Comparison of ENCODE assay signal across 10 mouse cellular contexts in genomic region chr2:68430493-68430892, GRCm38 (mm10). TPM values are rescaled to one million over a fixed set of nuclear protein-coding genes. Genes with fewer than 3 reads are reported as not detected.
DNase-seq lines count a peak whose midpoint lies in the region; ATAC-seq and TF ChIP-seq lines count a peak whose summit lies in the region.
"Had no signal": no experiment of that assay in that cellular context is flagged by ENCODE, and none has a peak within 500 bp of the region (broad histone marks: within the 10 kb centered on the region; RNA-seq: fewer than 3 reads in every experiment).

No protein-coding gene starts in this region.

- ATAC-seq in hindbrain, postnatal 0 days: no peak
- no peak for ATAC-seq in hindbrain, embryonic 16.5 days
- ATAC-seq in heart, embryonic 16.5 days (replicated peaks; ENCODE audit: extremely low read depth, insufficient read depth, low FRiP score): peak; percentile 72
- no peak for ATAC-seq in midbrain, embryonic 14.5 days (ENCODE audit: low FRiP score, low TSS enrichment)
- ATAC-seq in neural tube, embryonic 15.5 days (ENCODE audit: low FRiP score): no peak

- TF ChIP-seq CTCF in hindbrain, postnatal 0 days (IDR thresholded peaks at IDR 0.05; ENCODE audit: low read depth): peak; percentile 41; the same call in 1 of the 2 replicates

- H3K4me3 ChIP-seq in hindbrain, postnatal 0 days (ENCODE audit: low read length): no peak overlapping the region
- H3K4me3 ChIP-seq in hindbrain, embryonic 16.5 days (ENCODE audit: low read length): no peak overlapping the region
- H3K4me3 ChIP-seq in heart, embryonic 16.5 days (ENCODE audit: low read length): no peak overlapping the region
- no peak overlapping the region for H3K4me3 ChIP-seq in midbrain, embryonic 14.5 days (replicated peaks; ENCODE audit: low read depth, low read length)
- no peak overlapping the region for H3K4me3 ChIP-seq in neural tube, embryonic 15.5 days (replicated peaks)
- H3K4me3 ChIP-seq: megakaryocyte, embryonic 14.5 days had no signal

- no peak overlapping the region for H3K4me2 ChIP-seq in hindbrain, postnatal 0 days (ENCODE audit: low read depth, low read length)
- no peak overlapping the region for H3K4me2 ChIP-seq in hindbrain, embryonic 16.5 days (ENCODE audit: low read length)
- peak overlapping the region; percentile 56 for H3K4me2 ChIP-seq in heart, embryonic 16.5 days (ENCODE audit: low read depth, low read length)
- no peak overlapping the region for H3K4me2 ChIP-seq in midbrain, embryonic 14.5 days (ENCODE audit: low read length)
- no peak overlapping the region for H3K4me2 ChIP-seq in neural tube, embryonic 15.5 days

- H3K9me3 ChIP-seq in hindbrain, postnatal 0 days (ENCODE audit: low read length): no peaks in the 10 kb centered on the region
- H3K9me3 ChIP-seq in hindbrain, embryonic 16.5 days (ENCODE audit: control insufficient read depth, low read length): no peaks in the 10 kb centered on the region
- H3K9me3 ChIP-seq in heart, embryonic 16.5 days (replicated peaks; ENCODE audit: control insufficient read depth, low read length): no peaks in the 10 kb centered on the region
- no peaks in the 10 kb centered on the region for H3K9me3 ChIP-seq in midbrain, embryonic 14.5 days (ENCODE audit: control insufficient read depth, low read length)
- H3K9me3 ChIP-seq in neural tube, embryonic 15.5 days (replicated peaks): no peaks in the 10 kb centered on the region

- no peaks in the 10 kb centered on the region for H3K27me3 ChIP-seq in hindbrain, postnatal 0 days (ENCODE audit: insufficient read depth, low read length)
- no peaks in the 10 kb centered on the region for H3K27me3 ChIP-seq in hindbrain, embryonic 16.5 days (replicated peaks; ENCODE audit: control insufficient read depth, insufficient read depth, low read length)
- no peaks in the 10 kb centered on the region for H3K27me3 ChIP-seq in heart, embryonic 16.5 days (ENCODE audit: control insufficient read depth, insufficient read depth, low read length)
- no peaks in the 10 kb centered on the region for H3K27me3 ChIP-seq in midbrain, embryonic 14.5 days (ENCODE audit: control insufficient read depth, insufficient read depth, low read length)
- H3K27me3 ChIP-seq in neural tube, embryonic 15.5 days (replicated peaks): no peaks in the 10 kb centered on the region

- DNase-seq in hindbrain, postnatal 0 days (ENCODE audit: low spot score): no peak
- peak; percentile 12 for DNase-seq in ES-CJ7 (ENCODE audit: low read depth, low spot score)
- peak; percentile 88 for DNase-seq in naive thymus-derived CD4-positive, alpha-beta T cell, adult 2 months (ENCODE audit: low read depth)
- DNase-seq in left cerebral cortex, postnatal 25 days (ENCODE audit: low spot score in 2 of 2): no peak
- no peak for DNase-seq in midbrain, embryonic 14.5 days
- DNase-seq: cerebellum, adult 8-10 months had no signal

- no peaks in the 10 kb centered on the region for H3K36me3 ChIP-seq in hindbrain, postnatal 0 days (ENCODE audit: insufficient read depth, low read length)
- H3K36me3 ChIP-seq in hindbrain, embryonic 16.5 days (ENCODE audit: control insufficient read depth, insufficient read depth, low read length): no peaks in the 10 kb centered on the region
- 0 out of 2 replicates have a peak, but pooled peaks cover 3% of the 10 kb centered on the region for H3K36me3 ChIP-seq in heart, embryonic 16.5 days (ENCODE audit: control insufficient read depth, insufficient read depth)
- no peaks in the 10 kb centered on the region for H3K36me3 ChIP-seq in midbrain, embryonic 14.5 days (ENCODE audit: control insufficient read depth, insufficient read depth, low read length)
- H3K36me3 ChIP-seq in neural tube, embryonic 15.5 days: no peaks in the 10 kb centered on the region

- intact Hi-C loops in left cerebral cortex, postnatal 25 days (cut with DNase I): no loop called here

- 88% methylated on average over 5 of the region's 5 CpGs for WGBS in hindbrain, postnatal 0 days
- WGBS in hindbrain, embryonic 16.5 days: 90% methylated on average over 5 of the region's 5 CpGs
- WGBS in heart, embryonic 16.5 days: 31% methylated on average over 5 of the region's 5 CpGs
- WGBS in midbrain, embryonic 14.5 days: 93% methylated on average over 5 of the region's 5 CpGs
- WGBS in neural tube, embryonic 15.5 days: 92% methylated on average over 5 of the region's 5 CpGs

- H3K4me1 ChIP-seq in hindbrain, postnatal 0 days (ENCODE audit: insufficient read depth, low read length): 0 out of 2 replicates have a peak, but pooled peaks cover 3% of the 10 kb centered on the region
- H3K4me1 ChIP-seq in hindbrain, embryonic 16.5 days (ENCODE audit: control insufficient read depth, insufficient read depth, low read depth, low read length): peaks cover 2% of the 10 kb centered on the region; the same call in 1 of the 2 replicates
- peaks cover 72% of the 10 kb centered on the region for H3K4me1 ChIP-seq in heart, embryonic 16.5 days (ENCODE audit: control insufficient read depth, insufficient read depth, low read length)
- peaks cover 10% of the 10 kb centered on the region; the same call in 1 of the 2 replicates for H3K4me1 ChIP-seq in midbrain, embryonic 14.5 days (ENCODE audit: control insufficient read depth, insufficient read depth, low read length)
- peaks cover 12% of the 10 kb centered on the region for H3K4me1 ChIP-seq in neural tube, embryonic 15.5 days
- H3K4me1 ChIP-seq: megakaryocyte, embryonic 14.5 days had no signal

- no peak overlapping the region for H3K27ac ChIP-seq in hindbrain, postnatal 0 days
- H3K27ac ChIP-seq in hindbrain, embryonic 16.5 days (ENCODE audit: low read depth, low read length): no peak overlapping the region
- H3K27ac ChIP-seq in heart, embryonic 16.5 days (ENCODE audit: low read length): peak overlapping the region; percentile 97
- H3K27ac ChIP-seq in midbrain, embryonic 14.5 days (replicated peaks; ENCODE audit: low read depth, low read length): no peak overlapping the region
- H3K27ac ChIP-seq in neural tube, embryonic 15.5 days (replicated peaks): no peak overlapping the region

- H3K9ac ChIP-seq in hindbrain, postnatal 0 days (replicated peaks; ENCODE audit: low read length): no peak overlapping the region
- H3K9ac ChIP-seq in hindbrain, embryonic 16.5 days (ENCODE audit: low read depth, low read length): no peak overlapping the region
- H3K9ac ChIP-seq in heart, embryonic 16.5 days (ENCODE audit: low read length): peak overlapping the region; percentile 43; the same call in 1 of the 2 replicates
- no peak overlapping the region for H3K9ac ChIP-seq in midbrain, embryonic 14.5 days (replicated peaks; ENCODE audit: low read length)
- H3K9ac ChIP-seq in neural tube, embryonic 15.5 days (replicated peaks): no peak overlapping the region

RNA-seq across cellular contexts. Expression of gene Stk39, which starts 41.6 kb away (rescaled TPM):
- total RNA-seq in hindbrain, postnatal 0 days (2014; rRNA removed): 24.2 and 30.8 TPM in 2 replicates
- polyA plus RNA-seq in hindbrain, postnatal 0 days (2015; fragmentation: Nextera tagmentation; extraction: Ambion mirVana): 38.4 and 40.2 TPM in 2 replicates
- polyA plus RNA-seq in hindbrain, embryonic 16.5 days (2015; fragmentation: Nextera tagmentation; extraction: Ambion mirVana): 25.1 and 30.3 TPM in 2 replicates
- polyA plus RNA-seq in heart, embryonic 16.5 days (2015; fragmentation: Nextera tagmentation; extraction: Ambion mirVana): 61.8 and 66.0 TPM in 2 replicates
- total RNA-seq in left cerebral cortex, postnatal 25 days (2021): 10 to 100 TPM; 67.1 to 72.0 TPM
- polyA plus RNA-seq in midbrain, embryonic 14.5 days (2014; fragmentation: Nextera tagmentation; extraction: Ambion mirVana): 29.3 and 39.0 TPM in 2 replicates
- polyA plus RNA-seq in neural tube, embryonic 15.5 days (2015; fragmentation: Nextera tagmentation; extraction: Ambion mirVana): 26.4 and 27.3 TPM in 2 replicates

Comparison
In these comparisons a context has a peak if more than half of its experiments do, and no peak if none do; other contexts are left out.
1. DNase-seq: peak in ES-CJ7 (single experiment) and naive thymus-derived CD4-positive, alpha-beta T cell, adult 2 months (single experiment); none in hindbrain, postnatal 0 days (single experiment), left cerebral cortex, postnatal 25 days (0 of 2) and midbrain, embryonic 14.5 days (single experiment).